Mouse (Mus musculus) leukemia stem cell, adult 10-12 weeks (primary cell): ENCODE results near the gene Pnpo. TPM values are rescaled to one million over a fixed set of nuclear protein-coding genes. Genes with fewer than 3 reads are reported as not detected.

Experiments used
- polyA plus RNA-seq: library from polyadenylated mRNA; stranded (reverse); fragments of >175 nt; gene quantifications from 2 replicates; pipeline ENCODE4 v1.2.3, GENCODE M21; 2012; ENCODE audit warnings: low replicate concordance

The Pnpo gene
- polyA plus RNA-seq = 13.1 and 20.4 TPM in 2 replicates

GRCm38 (mm10) chr11:96943746-96944304, at the start of gene Pnpo:
TSS of gene Pnpo (minus strand) at chr11:96943986.

GRCm38 (mm10) chr11:96982859-96983258, 39.1 kb upstream of the Pnpo start, which contains the start of gene Sp2:
TSS of gene Sp2 (minus strand) at chr11:96982959.

GRCm38 (mm10) chr11:96928088-96928487, 15.7 kb downstream of the Pnpo start, which contains the start of gene Prr15l:
TSS of gene Prr15l (plus strand) at chr11:96928104.

DNA sequence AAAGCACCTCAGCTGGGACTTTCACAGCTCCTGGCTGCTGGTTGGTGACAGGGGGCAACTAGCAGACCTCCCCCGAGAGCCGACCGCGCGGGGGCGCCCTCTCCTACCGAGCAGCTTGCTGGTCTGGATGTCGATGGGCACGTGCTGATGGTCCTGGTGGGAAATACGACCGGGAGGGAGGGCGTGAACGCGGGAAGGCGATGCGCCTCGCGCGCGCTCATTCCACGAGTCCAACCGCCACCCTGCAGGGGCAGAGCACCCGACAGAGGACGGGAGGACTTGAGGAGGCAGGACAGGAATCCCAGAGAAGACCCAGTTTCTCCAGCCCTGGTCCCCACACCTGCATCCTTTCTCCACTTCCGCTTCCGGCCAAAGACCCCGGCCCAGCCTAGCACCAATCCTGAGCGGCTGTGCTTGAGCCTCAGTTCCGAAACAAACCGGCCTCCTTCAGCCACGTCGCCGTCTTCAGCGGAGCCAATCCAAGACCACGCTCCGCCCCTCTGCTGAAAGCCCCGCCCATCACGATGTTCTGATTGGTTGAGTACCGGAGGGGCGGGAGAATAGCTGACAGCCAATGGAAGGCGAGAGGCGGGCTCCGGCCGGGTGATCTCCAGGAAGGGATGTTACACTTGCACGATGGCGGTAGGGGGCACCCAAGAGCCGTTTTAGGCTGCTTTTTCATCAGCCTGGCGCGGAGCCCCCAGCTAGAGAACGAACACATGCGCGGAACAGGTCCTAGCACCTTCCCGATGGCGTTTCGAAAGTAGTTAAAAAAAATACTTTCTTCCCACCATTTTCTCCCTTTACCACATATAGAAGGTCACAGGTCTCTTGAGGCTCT, 27.5 kb downstream of the Pnpo start, which contains the start of gene Cdk5rap3:
TSS of gene Cdk5rap3 (minus strand) at position 453 of the 841 bp plus-strand sequence.

Other genes with a start within 250 kb of the Pnpo start
- 9.8 and 15.4 TPM in 2 replicates for gene Snx11, start 166.4 kb downstream of the Pnpo start, polyA plus RNA-seq
- gene Cbx1, start 154.9 kb downstream of the Pnpo start, polyA plus RNA-seq = 40.4 and 54.9 TPM in 2 replicates
- 34.4 and 107 TPM in 2 replicates for gene Nfe2l1, start 114.0 kb downstream of the Pnpo start, polyA plus RNA-seq
- 2.1 and 3.9 TPM in 2 replicates for gene Copz2, start 94.1 kb downstream of the Pnpo start, polyA plus RNA-seq
- 12.3 and 25.9 TPM in 2 replicates for gene Cdk5rap3, start 27.5 kb downstream of the Pnpo start, polyA plus RNA-seq
- gene Prr15l, start 15.9 kb downstream of the Pnpo start, polyA plus RNA-seq = not detected in 2 replicates
- gene Sp2, start 39.0 kb upstream of the Pnpo start, polyA plus RNA-seq = 90.0 and 123 TPM in 2 replicates
- 0.51 and 0.55 TPM in 2 replicates for gene Sp6, start 69.4 kb upstream of the Pnpo start, polyA plus RNA-seq
- 15.1 and 19.3 TPM in 2 replicates for gene Scrn2, start 86.0 kb upstream of the Pnpo start, polyA plus RNA-seq
- gene Lrrc46, start 97.4 kb upstream of the Pnpo start, polyA plus RNA-seq = 0.13 TPM in 1 of 2 replicates, not detected in the other
- 29.9 and 38.4 TPM in 2 replicates for gene Mrpl10, start 97.6 kb upstream of the Pnpo start, polyA plus RNA-seq
- 8.0 and 21.9 TPM in 2 replicates for gene Osbpl7, start 106.6 kb upstream of the Pnpo start, polyA plus RNA-seq
- 4.4 and 13.3 TPM in 2 replicates for gene Tbx21, start 171.3 kb upstream of the Pnpo start, polyA plus RNA-seq
- gene Tbkbp1, start 207.5 kb upstream of the Pnpo start, polyA plus RNA-seq = 13.8 and 20.3 TPM in 2 replicates
- 34.2 and 43.7 TPM in 2 replicates for gene Kpnb1, start 243.9 kb upstream of the Pnpo start, polyA plus RNA-seq